Mouse (Mus musculus) MEL (cell line): ENCODE data around the gene Enoph1.

ENCODE experiments used
- CHD2 ChIP-seq: IDR thresholded peaks from 2 replicates; pipeline ENCODE4 v1.6.1; 2011; ENCODE audit warnings: low read length, improper control_type of control experiment
- CTCF ChIP-seq, 3 experiments: IDR thresholded peaks in 2 of 3; conservative IDR thresholded peaks in 1 of 3; 2 replicates each; pipeline ENCODE4 v1.5.1; 2011 to 2012; ENCODE audit warnings: low read length in 3 of 3, low read depth in 2 of 3, mild to moderate bottlenecking in 2 of 3, improper control_type of control experiment in 1 of 3, inconsistent platforms in 1 of 3, mixed read lengths in 1 of 3, moderate library complexity in 1 of 3; ENCODE audit not compliant: control insufficient read depth in 1 of 3, insufficient read depth in 1 of 3, poor library complexity in 1 of 3, severe bottlenecking in 1 of 3
- KAT2A ChIP-seq: conservative IDR thresholded peaks from 2 replicates; pipeline ENCODE4 v1.6.1; 2012; ENCODE audit warnings: low read depth, low read length, improper control_type of control experiment, inconsistent platforms
- MAX ChIP-seq: IDR thresholded peaks from 2 replicates; pipeline ENCODE4 v1.6.1; 2011; ENCODE audit warnings: low read length, improper control_type of control experiment
- MYB ChIP-seq: IDR thresholded peaks from 2 replicates; pipeline ENCODE4 v1.6.1; 2011; ENCODE audit warnings: mild to moderate bottlenecking, low read depth, low read length, improper control_type of control experiment
- POLR2A ChIP-seq, 2 experiments: IDR thresholded peaks; 2 replicates each; pipeline ENCODE4 v1.6.1; 2011 to 2012; ENCODE audit warnings: low read length in 2 of 2, mild to moderate bottlenecking in 2 of 2, control low read depth in 1 of 2, improper control_type of control experiment in 1 of 2, low read depth in 1 of 2, moderate library complexity in 1 of 2; ENCODE audit not compliant: control insufficient read depth in 1 of 2, insufficient read depth in 1 of 2, poor library complexity in 1 of 2

DNA sequence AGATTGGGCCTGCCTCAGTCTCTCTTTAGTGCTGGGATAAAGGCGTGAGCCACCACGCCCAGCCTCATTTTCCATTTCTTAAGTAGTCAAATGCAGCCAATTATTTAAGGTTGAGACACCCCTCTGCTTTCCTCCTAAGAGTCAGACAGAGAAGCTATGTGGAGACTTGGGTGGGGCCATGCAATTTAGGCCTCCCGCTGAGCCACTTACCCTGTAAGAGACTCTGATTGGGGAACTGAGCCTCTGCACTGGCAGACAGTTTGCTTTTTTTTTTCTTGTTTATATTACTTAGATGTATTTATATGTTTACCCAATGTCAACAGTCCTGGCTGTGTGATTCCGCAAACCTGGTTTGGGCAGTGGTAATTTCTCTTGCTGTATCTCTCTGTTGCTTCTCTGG is 4.2 kb downstream of the Enoph1 start:
- TF ChIP-seq CHD2 (no peak), POLR2A (IDR thresholded peaks at IDR 0.05; ENCODE audit: control insufficient read depth in 1 of 2, insufficient read depth in 1 of 2, low read depth in 1 of 2, low read length in 2 of 2, poor library complexity in 1 of 2) (no peak), CTCF (IDR thresholded peaks at IDR 0.05 in 2 of 3, conservative IDR thresholded peaks at IDR 0.05 in 1 of 3; ENCODE audit: control insufficient read depth in 1 of 3, insufficient read depth in 1 of 3, low read depth in 2 of 3, low read length in 3 of 3, poor library complexity in 1 of 3, severe bottlenecking in 1 of 3) (no peak), MAX (no peak), MYB (no peak), KAT2A (no peak)
